Mouse (Mus musculus): ENCODE data around the gene Lep. TPM values are rescaled to one million over a fixed set of nuclear protein-coding genes. Genes with fewer than 3 reads are reported as not detected.

Lep gene
- polyA plus RNA-seq, 1 experiment from 2014 or later: not detected

DNA sequence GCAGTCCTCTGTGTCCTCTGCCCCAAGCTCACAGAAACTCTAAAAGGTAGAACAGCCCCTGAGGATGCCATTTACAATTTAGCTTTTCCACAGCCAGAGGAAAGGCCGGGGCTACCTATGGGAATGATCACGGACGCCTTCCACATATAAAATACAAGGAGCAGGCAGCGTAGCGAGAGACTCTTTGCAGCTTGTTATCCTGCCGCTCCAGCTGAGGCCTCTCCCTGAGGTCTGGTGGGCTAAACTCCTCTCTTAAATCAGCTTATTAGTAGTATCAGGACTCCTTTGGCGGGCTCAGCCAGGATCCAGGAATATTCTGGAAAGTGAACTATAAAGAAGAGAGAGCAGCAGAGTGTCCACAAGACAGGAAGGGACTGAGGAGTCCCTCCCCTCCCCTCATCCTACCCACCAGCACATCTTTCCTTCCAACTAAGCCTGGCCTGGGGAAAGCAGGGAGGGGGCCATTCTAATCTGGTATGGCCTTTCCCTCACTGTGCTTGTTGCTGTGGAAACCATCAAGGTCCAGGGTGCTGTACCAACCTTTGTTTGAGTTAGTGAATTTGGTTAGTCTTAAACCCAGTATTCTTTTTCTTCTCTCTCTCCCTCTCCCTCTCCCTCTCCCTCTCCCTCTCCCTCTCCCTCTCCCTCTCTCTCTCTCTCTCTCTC is 25.9 kb upstream of the Lep start:
- ATAC-seq: no peak
- Histone ChIP-seq H3K4me2 (ENCODE audit: low read depth, low read length) (no peak overlapping the region), H3K4me3 (ENCODE audit: low read length) (no peak overlapping the region), H3K4me1 (ENCODE audit: control insufficient read depth, insufficient read depth, low read length) (no peaks in the 10 kb centered on the region), H3K27ac (ENCODE audit: low read length) (no peak overlapping the region), H3K9ac (ENCODE audit: low read depth, low read length) (no peak overlapping the region), H3K27me3 (replicated peaks; ENCODE audit: control insufficient read depth, insufficient read depth, low read length) (no peaks in the 10 kb centered on the region), H3K9me3 (ENCODE audit: control insufficient read depth, low read length) (no peaks in the 10 kb centered on the region), H3K36me3 (ENCODE audit: control insufficient read depth, insufficient read depth, low read length) (no peaks in the 10 kb centered on the region)
- WGBS: 75% methylated on average over 7 of the region's 7 CpGs

DNA sequence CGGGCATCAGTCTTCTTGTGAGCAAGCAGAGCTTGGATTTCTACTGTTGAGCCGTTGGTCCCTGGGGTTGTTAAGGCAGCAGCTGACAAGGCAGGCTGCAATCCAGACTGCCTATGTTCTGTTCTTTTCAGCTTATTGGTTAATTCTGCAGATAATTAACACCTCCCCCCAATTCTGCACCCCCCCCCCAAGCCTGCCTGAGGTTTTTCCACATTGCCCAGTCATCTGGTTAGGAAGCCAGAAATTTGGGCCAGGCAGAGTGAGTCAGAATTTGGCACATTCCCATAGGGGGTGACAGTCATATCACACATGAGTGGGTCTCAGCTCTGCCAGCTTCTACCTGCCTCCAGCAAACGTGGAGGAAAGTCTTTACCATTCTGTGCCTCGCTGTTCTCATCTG is 23.3 kb upstream of the Lep start:
- H3K27me3 ChIP-seq (replicated peaks; ENCODE audit: control insufficient read depth, insufficient read depth, low read length): no peaks in the 10 kb centered on the region
- WGBS: 60% methylated on average over 4 of the region's 4 CpGs
- no peaks in the 10 kb centered on the region for H3K36me3 ChIP-seq (ENCODE audit: control insufficient read depth, insufficient read depth, low read length)
- H3K9ac ChIP-seq (ENCODE audit: low read depth, low read length): no peak overlapping the region
- H3K4me1 ChIP-seq (ENCODE audit: control insufficient read depth, insufficient read depth, low read length): no peaks in the 10 kb centered on the region
- H3K4me3 ChIP-seq (ENCODE audit: low read length): no peak overlapping the region
- no peak overlapping the region for H3K27ac ChIP-seq (ENCODE audit: low read length)
- no peak for ATAC-seq
- H3K4me2 ChIP-seq (ENCODE audit: low read depth, low read length): no peak overlapping the region
- H3K9me3 ChIP-seq (ENCODE audit: control insufficient read depth, low read length): no peaks in the 10 kb centered on the region

DNA sequence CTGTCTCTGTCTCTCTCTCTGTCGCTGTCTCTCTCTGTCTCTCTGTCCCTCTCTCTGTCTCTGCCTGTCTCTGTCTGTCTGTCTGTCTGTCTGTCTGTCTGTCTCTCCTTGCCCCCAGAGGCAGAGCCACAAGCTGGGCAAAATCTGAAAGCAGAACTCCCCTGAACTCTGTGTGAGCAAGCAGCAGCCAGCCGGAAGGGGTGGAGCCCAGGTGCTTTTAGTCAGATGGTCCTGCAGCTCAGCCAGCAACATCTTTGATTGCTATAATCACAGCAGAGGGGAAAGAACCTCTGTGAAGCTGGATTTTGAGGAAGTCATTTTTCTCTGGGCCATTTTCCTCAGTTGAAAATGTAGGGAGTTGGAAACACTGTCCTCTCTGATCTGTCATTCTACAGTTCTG is 19.8 kb upstream of the Lep start:
- no peak overlapping the region for H3K9ac ChIP-seq (ENCODE audit: low read depth, low read length)
- H3K4me3 ChIP-seq (ENCODE audit: low read length): no peak overlapping the region
- no peak overlapping the region for H3K4me2 ChIP-seq (ENCODE audit: low read depth, low read length)
- no peaks in the 10 kb centered on the region for H3K27me3 ChIP-seq (replicated peaks; ENCODE audit: control insufficient read depth, insufficient read depth, low read length)
- 80% methylated on average over 2 of the region's 2 CpGs for WGBS
- no peaks in the 10 kb centered on the region for H3K36me3 ChIP-seq (ENCODE audit: control insufficient read depth, insufficient read depth, low read length)
- no peaks in the 10 kb centered on the region for H3K9me3 ChIP-seq (ENCODE audit: control insufficient read depth, low read length)
- no peak for ATAC-seq
- no peak overlapping the region for H3K27ac ChIP-seq (ENCODE audit: low read length)
- H3K4me1 ChIP-seq (ENCODE audit: control insufficient read depth, insufficient read depth, low read length): no peaks in the 10 kb centered on the region

DNA sequence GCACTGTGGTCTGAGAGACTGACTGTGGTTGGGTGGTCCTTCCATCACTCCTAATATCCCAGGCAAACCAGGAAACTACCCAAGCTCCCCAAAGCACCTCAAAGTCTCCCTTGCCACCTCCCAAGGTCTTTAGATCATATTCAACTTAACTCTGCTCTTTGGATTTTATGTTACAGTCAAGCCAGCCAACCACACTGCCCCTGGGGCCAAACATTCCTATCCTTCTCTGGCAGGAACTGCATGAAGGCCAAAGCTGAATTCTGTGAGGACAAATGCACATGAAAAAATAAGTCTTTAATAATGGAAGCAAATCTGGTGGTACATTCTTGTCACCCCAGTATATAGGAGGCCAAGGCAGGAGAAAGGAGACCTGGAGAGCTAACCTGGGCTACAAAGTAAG is 16.0 kb upstream of the Lep start:
- no peaks in the 10 kb centered on the region for H3K36me3 ChIP-seq (ENCODE audit: control insufficient read depth, insufficient read depth, low read length)
- no peaks in the 10 kb centered on the region for H3K4me1 ChIP-seq (ENCODE audit: control insufficient read depth, insufficient read depth, low read length)
- no peak overlapping the region for H3K4me3 ChIP-seq (ENCODE audit: low read length)
- H3K27me3 ChIP-seq (replicated peaks; ENCODE audit: control insufficient read depth, insufficient read depth, low read length): no peaks in the 10 kb centered on the region
- no peak overlapping the region for H3K9ac ChIP-seq (ENCODE audit: low read depth, low read length)
- no peaks in the 10 kb centered on the region for H3K9me3 ChIP-seq (ENCODE audit: control insufficient read depth, low read length)
- H3K27ac ChIP-seq (ENCODE audit: low read length): no peak overlapping the region
- no peak for ATAC-seq
- H3K4me2 ChIP-seq (ENCODE audit: low read depth, low read length): no peak overlapping the region

DNA sequence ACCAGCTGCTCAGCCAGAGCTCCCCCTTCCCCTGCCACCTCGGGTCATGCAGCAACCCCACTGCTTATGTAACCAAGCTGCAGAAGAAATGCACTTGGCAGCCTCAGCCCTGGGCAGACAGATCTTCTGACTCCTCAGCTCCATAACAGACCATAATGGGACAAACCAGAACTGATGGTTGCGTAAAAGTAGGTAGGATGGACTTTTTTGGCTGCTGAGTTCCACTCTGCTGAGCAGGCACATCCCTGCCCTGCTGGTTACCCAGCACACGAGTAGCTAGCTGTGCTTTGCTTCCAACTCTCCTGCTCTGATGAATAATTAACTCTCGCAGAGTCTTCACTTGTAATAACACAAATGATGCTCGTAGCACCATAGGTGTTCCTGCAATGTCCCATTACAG is 10.1 kb upstream of the Lep start:
- 50% methylated on average over 5 of the region's 5 CpGs for WGBS
- Histone ChIP-seq H3K4me1 (ENCODE audit: control insufficient read depth, insufficient read depth, low read length) (no peaks in the 10 kb centered on the region), H3K27me3 (replicated peaks; ENCODE audit: control insufficient read depth, insufficient read depth, low read length) (no peaks in the 10 kb centered on the region), H3K9ac (ENCODE audit: low read depth, low read length) (no peak overlapping the region), H3K4me3 (ENCODE audit: low read length) (no peak overlapping the region), H3K36me3 (ENCODE audit: control insufficient read depth, insufficient read depth, low read length) (no peaks in the 10 kb centered on the region), H3K27ac (ENCODE audit: low read length) (no peak overlapping the region), H3K4me2 (ENCODE audit: low read depth, low read length) (no peak overlapping the region), H3K9me3 (ENCODE audit: control insufficient read depth, low read length) (no peaks in the 10 kb centered on the region)
- no peak for ATAC-seq

DNA sequence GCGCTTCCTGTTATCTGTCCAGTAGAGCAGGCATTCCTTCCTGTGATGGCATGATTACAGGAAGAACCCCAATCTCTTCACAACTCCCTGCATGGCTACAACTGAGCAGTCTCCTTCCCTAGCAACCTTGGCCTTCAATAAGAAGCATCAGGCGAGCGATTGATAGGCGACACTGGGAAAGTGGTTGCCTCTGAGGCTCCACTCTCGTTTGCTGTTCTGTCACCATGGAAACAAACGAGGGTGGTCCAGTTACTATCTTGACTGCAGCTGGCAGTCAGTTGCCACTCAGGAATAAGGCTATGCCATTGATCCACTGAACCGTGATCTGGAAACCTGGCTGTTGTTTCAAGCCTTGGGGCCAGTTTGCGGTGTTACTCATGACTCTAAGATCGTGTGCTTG is 7.8 kb upstream of the Lep start:
- no peaks in the 10 kb centered on the region for H3K4me1 ChIP-seq (ENCODE audit: control insufficient read depth, insufficient read depth, low read length)
- WGBS: 51% methylated on average over 9 of the region's 9 CpGs

DNA sequence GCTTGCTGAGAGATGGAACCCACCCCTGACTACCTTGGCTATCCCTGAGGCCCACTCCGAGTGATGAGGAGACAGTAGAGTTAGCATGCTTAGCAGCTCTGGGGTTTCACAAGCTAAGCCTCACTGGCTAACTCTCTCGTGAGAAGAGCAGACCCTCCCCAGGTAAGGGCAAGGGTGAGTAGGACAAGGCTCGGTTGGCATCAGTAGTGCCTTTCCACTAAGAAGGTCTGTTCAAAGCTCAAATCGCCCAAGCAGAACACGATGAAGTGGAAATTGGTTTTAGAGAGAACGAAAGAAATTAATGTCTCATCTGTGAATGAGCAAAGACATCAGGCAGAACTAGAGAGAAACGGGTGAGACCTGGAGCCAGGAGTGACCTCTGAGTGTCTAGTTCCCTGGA is 6.8 kb upstream of the Lep start:
- Histone ChIP-seq H3K4me2 (ENCODE audit: low read depth, low read length) (no peak overlapping the region), H3K4me3 (ENCODE audit: low read length) (no peak overlapping the region), H3K27me3 (replicated peaks; ENCODE audit: control insufficient read depth, insufficient read depth, low read length) (no peaks in the 10 kb centered on the region), H3K36me3 (ENCODE audit: control insufficient read depth, insufficient read depth, low read length) (no peaks in the 10 kb centered on the region), H3K4me1 (ENCODE audit: control insufficient read depth, insufficient read depth, low read length) (no peaks in the 10 kb centered on the region), H3K9ac (ENCODE audit: low read depth, low read length) (no peak overlapping the region), H3K27ac (ENCODE audit: low read length) (no peak overlapping the region), H3K9me3 (ENCODE audit: control insufficient read depth, low read length) (no peaks in the 10 kb centered on the region)
- no peak for ATAC-seq
- WGBS: 78% methylated on average over 7 of the region's 7 CpGs

More for the DNA sequence above, 7.8 kb upstream of the Lep start:
- Histone ChIP-seq H3K27ac (ENCODE audit: low read length) (no peak overlapping the region), H3K9me3 (ENCODE audit: control insufficient read depth, low read length) (no peaks in the 10 kb centered on the region), H3K27me3 (replicated peaks; ENCODE audit: control insufficient read depth, insufficient read depth, low read length) (no peaks in the 10 kb centered on the region), H3K9ac (ENCODE audit: low read depth, low read length) (no peak overlapping the region), H3K4me2 (ENCODE audit: low read depth, low read length) (no peak overlapping the region), H3K4me3 (ENCODE audit: low read length) (no peak overlapping the region), H3K36me3 (ENCODE audit: control insufficient read depth, insufficient read depth, low read length) (no peaks in the 10 kb centered on the region)
- no peak for ATAC-seq

DNA sequence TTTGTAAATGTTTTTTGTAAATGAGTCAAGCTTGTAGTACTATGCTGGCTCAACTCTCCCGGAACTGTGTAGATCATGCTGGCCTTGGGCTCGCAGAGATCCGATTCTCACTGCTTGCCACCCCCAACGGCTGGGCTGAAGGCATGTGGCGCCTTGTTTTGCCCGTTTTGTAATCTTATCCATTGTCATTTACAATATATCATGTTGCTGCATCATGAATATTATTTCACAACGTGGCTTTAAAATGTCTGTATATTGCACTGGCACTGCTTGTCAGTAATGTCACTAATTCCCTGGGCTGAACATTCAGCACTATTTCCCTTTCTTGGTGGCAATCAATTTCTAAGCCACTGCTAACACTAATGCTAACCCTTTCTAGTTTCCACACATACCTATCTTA is 3.6 kb upstream of the Lep start:
- 85% methylated on average over 7 of the region's 7 CpGs for WGBS
- H3K27me3 ChIP-seq (replicated peaks; ENCODE audit: control insufficient read depth, insufficient read depth, low read length): no peaks in the 10 kb centered on the region
- no peak overlapping the region for H3K27ac ChIP-seq (ENCODE audit: low read length)
- H3K36me3 ChIP-seq (ENCODE audit: control insufficient read depth, insufficient read depth, low read length): no peaks in the 10 kb centered on the region
- no peak overlapping the region for H3K4me2 ChIP-seq (ENCODE audit: low read depth, low read length)
- ATAC-seq: no peak
- H3K4me3 ChIP-seq (ENCODE audit: low read length): no peak overlapping the region
- H3K9me3 ChIP-seq (ENCODE audit: control insufficient read depth, low read length): no peaks in the 10 kb centered on the region
- H3K4me1 ChIP-seq (ENCODE audit: control insufficient read depth, insufficient read depth, low read length): no peaks in the 10 kb centered on the region
- H3K9ac ChIP-seq (ENCODE audit: low read depth, low read length): no peak overlapping the region

DNA sequence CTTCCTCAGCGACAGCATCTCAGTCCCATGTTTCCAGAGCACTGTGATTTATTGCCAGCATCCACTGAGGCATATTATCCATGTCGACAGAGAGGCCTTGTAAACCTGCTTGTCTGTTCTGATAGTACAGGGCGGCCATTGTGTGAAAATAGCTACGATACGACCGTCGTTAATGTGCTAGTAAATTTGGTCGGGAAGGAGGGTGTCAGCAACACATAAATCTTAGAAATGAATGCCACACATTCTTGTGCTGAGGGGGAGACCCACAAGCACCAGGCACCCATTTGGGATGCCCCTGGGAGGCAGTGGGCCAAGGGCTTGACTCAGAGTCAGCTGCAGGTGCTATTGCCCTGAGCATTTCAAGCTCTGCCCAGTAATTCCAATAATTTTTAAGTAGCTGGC is 6.4 kb downstream of the Lep start:
- no peak for ATAC-seq
- H3K27ac ChIP-seq (ENCODE audit: low read length): no peak overlapping the region
- H3K4me2 ChIP-seq (ENCODE audit: low read depth, low read length): no peak overlapping the region
- no peak overlapping the region for H3K9ac ChIP-seq (ENCODE audit: low read depth, low read length)
- no peak overlapping the region for H3K4me3 ChIP-seq (ENCODE audit: low read length)
- H3K4me1 ChIP-seq (ENCODE audit: control insufficient read depth, insufficient read depth, low read length): no peaks in the 10 kb centered on the region
- no peaks in the 10 kb centered on the region for H3K9me3 ChIP-seq (ENCODE audit: control insufficient read depth, low read length)
- H3K36me3 ChIP-seq (ENCODE audit: control insufficient read depth, insufficient read depth, low read length): no peaks in the 10 kb centered on the region
- 43% methylated on average over 8 of the region's 8 CpGs for WGBS
- H3K27me3 ChIP-seq (replicated peaks; ENCODE audit: control insufficient read depth, insufficient read depth, low read length): no peaks in the 10 kb centered on the region

DNA sequence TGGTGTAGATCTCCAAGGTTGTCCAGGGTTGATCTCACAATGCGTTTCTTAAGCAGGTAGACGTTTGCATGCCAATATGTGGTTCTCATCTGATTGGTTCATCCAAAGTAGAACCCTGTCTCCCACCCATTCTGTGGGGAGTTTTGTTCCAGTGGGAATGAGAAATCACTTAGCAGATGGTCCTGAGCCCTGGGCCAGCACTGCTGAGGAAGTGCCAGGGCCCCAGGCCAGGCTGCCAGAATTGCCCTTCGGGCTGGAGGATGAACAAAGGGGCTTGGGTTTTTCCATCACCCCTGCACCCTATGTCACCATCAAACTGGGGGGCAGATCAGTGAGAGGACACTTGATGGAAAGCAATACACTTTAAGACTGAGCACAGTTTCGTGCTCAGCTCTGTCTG is 12.2 kb downstream of the Lep start:
- Histone ChIP-seq H3K4me3 (ENCODE audit: low read length) (no peak overlapping the region), H3K9me3 (ENCODE audit: control insufficient read depth, low read length) (no peaks in the 10 kb centered on the region), H3K27me3 (replicated peaks; ENCODE audit: control insufficient read depth, insufficient read depth, low read length) (no peaks in the 10 kb centered on the region), H3K9ac (ENCODE audit: low read depth, low read length) (no peak overlapping the region), H3K4me1 (ENCODE audit: control insufficient read depth, insufficient read depth, low read length) (no peaks in the 10 kb centered on the region), H3K36me3 (ENCODE audit: control insufficient read depth, insufficient read depth, low read length) (no peaks in the 10 kb centered on the region), H3K4me2 (ENCODE audit: low read depth, low read length) (no peak overlapping the region), H3K27ac (ENCODE audit: low read length) (no peak overlapping the region)
- ATAC-seq: no peak
- 83% methylated on average over 4 of the region's 4 CpGs for WGBS
